Mouse (Mus musculus): ENCODE measurements around the gene Pacs2.

Pacs2 gene

DNA sequence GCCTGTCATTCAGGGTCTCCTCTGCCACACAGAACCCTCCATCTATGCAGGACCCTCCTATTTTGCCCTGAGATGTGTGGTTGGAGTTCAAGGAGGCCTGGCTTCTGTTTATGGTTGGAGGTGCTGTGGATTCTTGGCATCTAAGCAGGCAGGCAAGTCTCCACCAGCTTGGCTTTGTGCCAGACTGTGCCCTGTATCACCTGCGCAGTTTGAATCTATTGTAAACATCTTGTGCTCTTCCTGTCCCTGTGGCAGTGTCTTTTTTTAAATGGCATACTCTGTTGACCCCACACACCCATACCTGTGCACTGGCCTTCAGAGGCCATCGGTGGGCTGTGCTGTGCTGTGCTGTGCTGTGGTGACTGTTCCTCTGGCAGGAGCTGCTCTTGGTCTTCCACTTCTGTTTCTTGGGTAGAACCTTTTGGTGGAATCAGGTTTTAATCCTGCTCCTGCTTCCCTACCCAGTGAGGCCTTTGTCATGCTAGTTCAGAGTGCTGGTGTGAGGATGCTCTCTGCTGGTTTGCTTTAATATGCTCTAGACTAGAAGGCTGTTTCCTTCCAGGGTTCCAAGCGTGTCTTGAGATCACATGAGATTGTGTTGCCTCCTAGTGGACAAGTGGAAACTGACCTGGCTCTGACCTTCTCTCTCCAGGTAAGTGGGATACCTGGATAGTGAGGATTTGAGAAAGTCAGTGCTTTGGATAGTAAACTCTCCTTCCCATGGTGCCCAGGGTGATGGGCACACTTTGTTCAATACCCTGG, 30.8 kb downstream of the Pacs2 start:
- no peak for DNase-seq

DNA sequence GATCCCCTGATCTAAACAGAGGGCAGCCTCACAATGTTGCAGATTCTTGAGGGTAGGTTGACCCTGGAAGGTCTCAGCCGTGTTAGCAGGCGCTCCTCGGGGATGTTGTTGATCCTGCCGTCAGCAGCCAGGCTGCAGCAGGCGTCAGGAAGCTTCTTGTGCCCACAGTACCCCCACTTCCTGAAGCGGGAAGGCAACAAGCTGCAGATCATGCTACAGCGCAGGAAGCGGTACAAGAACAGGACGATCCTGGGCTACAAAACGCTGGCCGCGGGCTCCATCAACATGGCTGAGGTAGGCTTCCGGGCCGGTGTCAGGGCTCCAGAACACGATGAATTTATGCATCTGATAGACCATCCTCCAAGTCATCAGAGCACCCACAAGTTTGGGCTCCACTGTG, 32.6 kb downstream of the Pacs2 start:
- DNase-seq, result no peak

DNA sequence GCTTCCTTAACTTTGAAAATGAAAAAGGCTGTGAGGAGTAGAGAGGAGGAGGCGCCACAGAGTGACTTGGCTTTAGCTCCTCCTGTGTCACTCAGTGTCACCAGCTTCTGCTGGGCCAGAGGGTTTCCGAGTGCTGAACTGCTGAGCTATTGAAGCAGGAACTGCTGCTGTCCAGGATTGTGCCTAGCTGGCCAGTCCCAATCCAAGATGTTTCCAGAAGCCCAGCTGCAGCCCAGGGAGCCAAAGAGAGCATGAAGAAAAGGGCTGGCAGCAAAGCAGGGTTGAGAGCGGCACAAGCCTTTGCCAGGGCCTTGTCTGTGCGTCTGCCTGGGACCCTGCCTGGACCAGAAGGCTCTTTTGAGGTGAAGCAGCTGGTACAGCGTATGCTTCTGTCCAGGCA, 33.8 kb downstream of the Pacs2 start:
- no peak for DNase-seq

DNA sequence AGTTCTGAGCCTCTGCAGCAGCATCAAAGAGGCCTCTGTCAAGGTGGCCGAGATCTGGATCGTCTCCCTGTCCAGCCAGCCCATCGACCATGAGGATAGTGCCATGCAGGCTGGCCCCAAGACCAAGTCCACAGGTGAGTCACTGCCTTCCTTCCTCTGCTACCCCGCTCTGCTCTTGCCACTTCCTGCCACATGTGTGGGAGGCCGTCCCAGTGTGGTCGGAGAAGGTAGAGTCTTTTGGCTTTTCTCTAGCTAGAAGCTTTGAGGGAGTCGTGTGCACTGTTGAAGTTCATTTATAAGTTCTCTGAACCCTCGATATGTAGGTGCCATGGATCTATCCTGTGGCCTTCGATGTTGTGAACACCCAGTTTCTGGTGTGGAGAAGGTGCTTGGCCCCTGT, 35.5 kb downstream of the Pacs2 start:
- no peak for DNase-seq

DNA sequence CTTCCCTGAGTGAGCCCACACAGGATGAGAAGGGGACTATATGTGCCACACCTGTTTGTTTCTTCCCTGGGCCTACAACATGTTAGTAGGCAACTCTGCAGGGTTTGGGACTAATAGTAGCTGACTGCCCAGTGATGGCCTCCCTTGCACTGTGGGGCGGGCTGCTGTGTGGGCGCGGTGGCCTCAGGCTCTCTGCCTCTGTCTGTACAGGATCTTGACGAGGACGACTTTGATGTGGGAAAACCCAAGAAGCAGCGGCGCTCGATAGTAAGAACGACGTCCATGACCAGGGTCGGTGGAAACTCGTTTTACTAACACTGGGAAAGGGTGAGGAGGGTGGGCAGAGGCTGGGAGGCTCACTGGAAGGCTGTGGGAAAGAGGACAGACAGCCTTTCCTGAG, 36.4 kb downstream of the Pacs2 start:
- no peak for DNase-seq

DNA sequence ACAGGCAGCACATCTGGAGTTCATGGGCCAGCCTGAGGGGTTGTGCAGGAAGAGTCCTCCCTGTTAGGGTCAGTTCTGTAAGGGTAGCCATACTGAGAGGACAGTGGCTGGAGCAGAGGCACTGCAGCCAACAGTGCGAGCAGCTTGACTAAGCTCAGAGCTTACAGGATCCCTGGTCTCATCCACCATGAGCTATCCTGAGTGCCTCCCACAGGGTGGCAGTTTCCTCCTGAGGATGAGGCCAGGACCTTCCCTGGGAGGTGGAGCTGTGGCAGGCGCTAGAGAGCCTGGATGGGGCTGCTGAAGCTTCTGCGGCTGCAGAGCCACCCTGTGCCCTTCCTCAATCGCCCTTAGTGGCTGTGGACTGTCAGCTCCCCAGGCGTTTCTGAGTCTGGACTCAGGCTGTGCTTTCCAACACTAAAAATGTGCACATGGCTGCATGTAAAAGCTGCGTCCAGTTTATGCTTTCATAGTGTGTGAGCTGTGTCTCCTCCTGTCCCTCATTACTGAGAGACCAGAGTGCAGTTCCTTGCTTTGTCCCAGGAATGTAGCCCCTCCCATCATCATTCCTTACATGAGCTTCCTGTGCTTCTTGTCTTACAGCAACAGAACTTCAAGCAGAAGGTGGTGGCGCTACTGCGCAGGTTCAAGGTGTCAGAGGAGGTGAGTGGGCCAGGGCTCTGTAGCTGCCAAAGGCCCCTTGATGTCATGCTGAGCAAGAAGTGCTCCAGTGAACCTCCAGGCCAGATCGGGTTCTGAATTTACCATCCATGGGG, 37.5 kb downstream of the Pacs2 start:
- no peak for DNase-seq

DNA sequence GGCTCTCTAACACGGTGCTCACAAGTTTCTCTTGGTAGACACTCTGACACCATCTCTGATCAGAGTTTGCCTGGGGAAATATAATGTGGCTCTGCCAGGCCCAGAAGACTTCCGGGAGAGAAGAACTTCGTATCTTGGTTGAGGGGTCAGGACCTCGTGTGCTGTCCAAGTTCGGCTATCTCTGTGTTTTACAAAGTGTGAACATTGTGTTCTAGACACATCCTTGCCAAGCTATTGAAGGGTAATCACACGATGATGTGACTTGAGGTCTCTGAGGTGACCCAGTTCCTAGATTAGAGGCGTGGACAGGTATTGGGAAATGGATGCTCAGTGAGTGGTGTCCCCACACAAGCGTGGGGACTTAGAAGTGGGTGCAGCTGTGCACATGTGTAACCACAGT, 41.8 kb downstream of the Pacs2 start:
- DNase-seq, result no peak

DNA sequence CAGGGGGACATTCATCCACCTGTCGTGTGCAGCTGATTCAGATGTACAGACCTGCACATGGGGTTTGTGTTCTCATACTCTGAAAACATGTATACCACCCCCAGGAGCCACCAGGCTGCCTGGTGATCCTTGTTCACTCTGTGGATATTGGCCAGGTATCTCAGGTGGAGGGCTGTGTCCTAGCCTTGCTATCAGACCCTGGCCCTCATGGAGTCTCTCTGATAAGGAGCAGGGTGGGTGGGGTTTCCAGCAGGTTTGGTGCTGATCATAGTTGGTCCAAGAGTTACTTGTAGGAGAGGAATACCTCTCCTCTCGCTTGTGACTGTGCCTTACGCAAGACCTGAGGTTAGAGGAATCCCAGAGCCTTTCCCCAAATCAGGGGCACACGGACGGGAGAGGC, 45.9 kb downstream of the Pacs2 start:
- DNase-seq, result peak; percentile 76

DNA sequence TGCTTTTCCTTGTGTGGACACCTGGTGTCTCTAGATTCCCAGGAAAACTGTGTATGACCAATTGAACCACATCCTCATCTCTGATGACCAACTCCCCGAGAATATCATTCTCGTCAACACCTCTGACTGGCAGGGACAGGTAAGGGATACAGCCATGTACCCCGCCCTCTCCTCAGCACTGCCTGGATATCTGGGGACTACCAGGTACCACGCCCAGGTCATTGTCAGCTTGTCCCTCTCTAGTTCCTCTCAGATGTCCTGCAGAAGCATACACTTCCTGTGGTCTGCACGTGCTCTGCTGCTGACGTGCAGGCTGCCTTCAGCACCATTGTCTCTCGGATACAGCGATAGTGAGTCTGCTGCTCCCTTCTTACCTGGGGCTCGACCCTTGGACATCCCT, 47.3 kb downstream of the Pacs2 start:
- DNase-seq, result no peak

DNA sequence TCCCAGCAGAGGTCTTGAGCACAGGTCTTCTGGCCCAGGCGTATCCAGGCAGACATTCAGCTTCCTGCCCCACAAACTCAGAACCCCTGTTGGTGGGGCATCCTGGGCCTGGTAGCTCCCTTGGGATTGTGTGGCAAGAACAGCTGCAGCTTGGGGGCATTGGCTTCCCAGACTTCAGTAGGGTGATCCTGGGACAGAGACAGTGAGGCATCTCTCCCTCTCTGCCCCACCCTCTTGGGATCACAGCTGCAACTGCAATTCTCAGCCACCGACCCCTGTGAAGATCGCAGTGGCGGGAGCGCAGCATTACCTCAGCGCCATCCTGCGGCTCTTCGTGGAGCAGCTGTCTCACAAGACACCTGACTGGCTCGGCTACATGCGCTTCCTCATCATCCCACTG, 47.9 kb downstream of the Pacs2 start:
- DNase-seq, result no peak

DNA sequence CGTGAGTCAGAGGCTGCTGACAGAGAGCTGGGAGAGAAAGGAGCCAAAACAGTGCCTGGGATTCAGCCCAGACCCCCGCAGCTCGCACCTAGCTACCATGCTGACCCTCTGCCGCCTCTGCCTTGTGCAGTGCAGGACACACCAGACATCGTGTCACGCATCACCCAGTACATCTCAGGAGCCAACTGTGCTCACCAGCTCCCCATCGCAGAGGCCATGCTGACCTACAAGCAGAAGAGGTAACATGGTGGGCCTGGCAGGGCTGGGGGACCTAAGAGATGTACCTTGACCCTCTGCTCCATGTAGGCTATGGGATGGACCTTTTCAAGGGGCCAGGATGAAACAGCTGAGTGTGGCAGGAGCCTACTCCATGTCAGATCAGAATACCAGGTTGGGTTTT, 49.4 kb downstream of the Pacs2 start:
- no peak for DNase-seq

DNA sequence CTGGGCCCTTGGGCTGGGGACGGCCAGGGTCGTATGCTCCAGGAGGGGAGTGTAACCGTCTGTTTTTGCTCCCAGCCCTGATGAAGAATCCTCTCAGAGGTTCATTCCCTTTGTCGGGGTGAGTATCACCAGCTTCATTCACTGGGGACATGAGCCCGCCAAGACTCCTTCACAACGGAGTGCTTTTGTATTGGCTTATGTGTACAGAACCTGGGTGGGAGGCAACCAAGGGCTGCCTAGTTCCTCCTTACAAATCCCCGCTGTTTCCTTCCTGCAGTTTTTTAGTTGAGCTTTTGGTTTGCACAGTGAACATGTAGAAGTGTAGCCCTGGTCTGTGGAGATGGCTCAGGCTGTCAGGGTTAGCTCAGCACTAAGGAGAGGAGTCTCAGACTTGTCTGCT, 53.7 kb downstream of the Pacs2 start:
- DNase-seq, result no peak

DNA sequence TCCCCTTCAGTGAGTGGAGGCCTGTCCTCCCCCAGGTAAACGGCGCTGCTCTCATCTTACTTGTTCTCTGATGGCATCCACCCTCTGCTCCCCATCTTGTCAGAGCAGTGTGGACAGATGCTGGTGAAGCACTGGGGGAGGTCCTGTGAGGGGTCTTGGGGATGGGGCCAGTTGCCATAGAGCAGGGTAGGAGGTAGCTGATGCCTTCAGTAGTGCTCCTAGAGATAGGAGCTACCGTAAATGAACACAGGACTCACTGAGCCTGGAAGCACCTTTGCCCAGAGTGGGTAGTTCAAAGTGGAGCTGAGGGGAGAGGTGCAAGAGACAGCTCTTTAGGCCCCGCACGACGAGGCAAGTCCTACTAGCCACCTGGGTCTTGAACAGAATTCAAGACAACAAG, 55.1 kb downstream of the Pacs2 start:
- no peak for DNase-seq

DNA sequence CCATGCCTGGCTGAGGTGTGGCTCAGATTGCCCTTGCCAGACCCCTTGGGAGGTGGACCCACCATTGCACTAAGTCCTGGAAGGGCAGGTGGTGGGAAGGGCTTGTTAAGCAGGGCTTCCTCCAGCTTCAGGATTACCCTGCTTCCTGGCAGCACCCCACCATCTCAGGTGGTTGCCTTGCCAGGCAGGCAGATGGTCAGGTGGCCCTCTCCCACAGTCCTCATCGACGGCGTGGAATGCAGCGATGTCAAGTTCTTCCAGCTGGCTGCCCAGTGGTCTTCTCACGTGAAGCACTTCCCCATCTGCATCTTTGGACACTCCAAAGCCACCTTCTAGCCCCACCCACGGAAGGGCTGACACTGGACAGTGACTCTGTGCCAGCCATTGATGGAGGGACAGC, 57.0 kb downstream of the Pacs2 start:
- DNase-seq, result no peak

DNA sequence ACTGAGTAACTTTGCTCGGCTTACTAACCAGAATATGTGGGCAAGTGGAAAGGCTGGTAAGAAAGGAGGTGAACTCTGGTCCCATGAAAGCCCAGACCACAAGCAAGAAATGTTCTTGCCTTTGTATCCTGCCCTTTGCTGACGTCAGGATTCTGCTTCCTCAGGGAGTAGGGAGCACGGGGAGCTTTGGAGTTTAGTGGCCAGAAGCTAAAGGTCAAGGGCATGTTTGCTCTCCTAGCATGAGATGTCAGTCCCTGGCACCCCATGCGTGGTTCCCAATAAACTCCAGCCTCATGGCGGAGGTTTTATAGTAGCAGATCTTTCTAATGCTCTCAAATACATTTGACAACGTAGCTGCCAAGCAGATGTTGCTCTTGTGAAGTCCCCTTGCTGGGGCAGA, 57.5 kb downstream of the Pacs2 start:
- no peak for DNase-seq

DNA sequence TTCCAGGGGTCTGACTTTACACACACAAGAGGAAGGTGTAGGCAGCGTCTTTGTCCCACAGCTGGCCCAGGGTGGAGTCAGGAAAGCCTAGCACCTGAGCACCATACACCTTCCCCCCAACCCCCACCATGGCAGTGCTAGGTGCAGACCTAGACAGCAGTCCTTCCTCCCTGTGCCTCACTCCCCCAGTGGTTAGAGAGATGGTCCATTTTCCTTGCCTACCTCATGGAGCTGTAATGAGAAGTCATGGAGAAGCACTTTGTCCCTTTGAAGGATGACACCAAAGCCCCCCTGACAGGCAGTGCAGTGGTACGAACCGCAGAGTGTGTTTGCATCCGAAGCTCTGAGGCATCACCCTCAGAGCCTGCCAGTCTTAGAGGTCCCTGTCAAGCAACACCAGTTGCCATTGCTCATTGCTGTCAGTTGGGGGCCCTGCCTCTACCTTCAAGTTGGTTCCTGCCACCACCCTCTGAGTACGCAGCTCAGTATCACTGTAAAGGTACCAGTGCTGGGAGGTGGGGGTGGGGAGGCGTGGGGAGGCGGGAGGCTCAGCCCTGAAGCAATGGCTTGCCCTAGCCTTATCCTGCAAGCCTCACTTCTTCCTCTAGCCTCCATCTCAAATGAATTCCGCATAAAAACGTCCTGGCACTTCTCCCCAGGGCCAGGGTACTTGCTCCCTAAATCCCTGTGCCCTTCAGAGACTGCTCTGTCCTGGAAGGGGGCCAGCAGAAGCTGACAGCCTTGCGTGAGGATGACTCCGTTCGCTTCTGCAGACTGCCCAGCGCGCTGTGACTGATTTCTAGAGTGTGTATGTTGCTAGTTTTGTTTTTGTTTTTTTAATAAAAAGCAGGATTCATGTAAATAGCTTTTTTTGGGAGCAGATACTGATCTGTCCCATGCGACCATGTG, 59.4 kb downstream of the Pacs2 start:
- peak; percentile 32 for DNase-seq

DNA sequence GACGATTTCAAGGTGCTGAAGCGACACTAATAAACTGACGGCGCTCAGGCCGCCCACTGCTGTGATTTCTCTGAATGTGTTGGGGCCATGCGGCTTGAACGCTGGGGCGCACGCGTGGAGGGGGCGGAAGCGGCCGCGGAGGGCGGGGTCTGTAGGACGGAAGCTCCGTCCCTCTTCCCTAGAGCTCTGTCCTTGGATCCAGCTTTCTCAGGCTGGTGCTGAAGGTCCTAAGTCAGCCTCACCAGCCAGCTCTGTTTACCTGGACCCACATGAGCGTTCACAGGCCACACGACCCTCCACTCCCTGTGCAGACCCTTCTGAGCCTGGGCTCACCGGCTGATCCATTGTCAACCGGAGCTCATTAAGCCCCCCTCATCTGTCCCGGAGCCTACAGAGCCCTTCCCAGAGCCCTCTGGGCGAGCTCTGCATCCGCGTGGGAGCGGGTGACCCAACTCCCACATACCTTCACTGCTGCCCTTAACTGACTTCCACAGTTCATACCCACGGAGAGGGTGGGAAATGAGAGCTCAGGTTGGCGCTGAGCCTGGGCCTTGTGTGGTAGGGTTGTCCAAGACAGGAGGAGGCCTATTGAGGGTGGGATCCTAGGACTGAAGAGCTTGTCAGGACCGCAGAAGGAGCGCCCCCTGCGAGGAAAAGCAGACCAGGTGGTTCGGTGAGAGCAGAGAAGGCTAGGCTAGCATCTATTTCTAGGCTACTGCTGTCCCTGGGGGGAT, 60.2 kb downstream of the Pacs2 start, which contains the start of gene Tex22:
Gene Tex22, plus strand, starts transcription at position 174 of the 734 bp plus-strand sequence.
- DNase-seq, result peak; percentile 83

DNA sequence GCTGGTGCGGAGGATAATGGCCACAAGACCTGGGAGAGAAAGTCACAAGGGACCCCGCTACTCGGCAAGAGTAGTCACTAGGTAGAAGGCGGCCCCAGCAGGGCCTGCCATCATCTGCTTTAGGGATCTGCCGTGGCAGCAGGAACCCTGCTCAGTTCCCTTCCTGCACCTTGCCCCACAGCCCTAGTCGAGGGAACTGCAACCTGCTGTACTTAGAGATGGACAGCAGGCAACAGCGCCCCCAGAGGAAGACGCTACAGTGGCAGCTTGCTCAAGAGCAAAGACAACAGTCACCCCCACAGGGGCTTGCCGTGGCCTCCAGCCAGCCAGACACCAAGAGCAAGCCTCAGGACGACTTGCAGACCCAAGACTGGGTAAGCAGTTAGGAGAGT, 60.8 kb downstream of the Pacs2 start:
- peak; percentile 89 for DNase-seq

DNA sequence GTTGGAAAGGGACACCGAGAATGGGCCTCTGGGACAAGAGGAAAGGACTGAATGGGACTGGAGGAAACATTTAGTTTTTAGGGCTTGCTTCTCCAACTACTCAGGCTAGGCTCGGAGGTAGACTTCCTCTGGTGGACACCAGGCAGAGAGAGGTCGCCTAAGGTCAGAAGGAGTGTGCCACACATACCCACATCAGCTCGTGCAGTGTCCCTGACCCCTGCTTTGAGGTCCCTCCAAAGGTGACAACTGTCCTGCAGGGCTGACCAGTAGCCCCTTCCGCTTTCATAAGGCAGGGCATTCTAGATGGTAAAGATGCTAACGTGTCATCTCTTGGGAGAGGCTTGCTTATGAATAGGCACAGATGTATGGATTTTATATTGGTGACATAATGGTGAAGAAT, 61.2 kb downstream of the Pacs2 start:
- no peak for DNase-seq

DNA sequence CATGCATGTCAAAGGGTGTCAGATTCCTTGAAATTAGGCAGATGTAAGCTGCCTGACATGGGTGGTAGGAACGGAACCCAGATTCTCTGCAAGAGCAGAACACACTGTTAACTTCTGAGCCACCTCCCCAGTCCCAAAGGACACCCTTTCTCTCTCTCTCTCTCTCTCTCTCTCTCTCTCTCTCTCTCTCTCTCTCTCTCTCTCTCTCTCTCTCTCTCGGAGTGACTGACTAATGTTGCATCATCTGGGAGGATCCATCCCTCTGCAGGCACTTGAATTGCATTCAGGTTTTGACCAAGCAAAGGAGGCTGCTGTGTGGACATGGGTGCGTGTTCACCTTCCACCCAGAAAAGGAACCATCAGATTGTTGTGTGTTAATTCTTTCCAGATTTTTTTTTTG, 73.0 kb downstream of the Pacs2 start:
- DNase-seq, result no peak

DNA sequence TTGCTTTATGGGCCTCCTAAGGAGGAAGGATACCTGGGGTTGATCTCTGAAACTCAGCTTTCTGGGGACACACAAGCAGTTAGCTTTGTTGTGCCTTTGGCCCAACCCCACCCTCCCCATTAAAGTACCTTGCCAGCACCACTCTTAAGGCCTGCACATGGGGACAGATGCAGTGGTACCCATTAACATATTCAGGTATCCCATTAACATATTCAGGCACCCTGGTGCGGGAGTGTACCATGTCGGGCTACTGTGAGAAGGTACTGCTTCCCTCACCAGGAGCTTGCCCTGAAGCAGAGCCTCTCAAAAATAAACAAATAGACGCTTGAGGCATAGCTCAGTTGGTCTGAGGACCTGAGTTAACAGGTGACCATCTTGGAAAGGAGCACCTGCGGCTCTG, 73.7 kb downstream of the Pacs2 start:
- DNase-seq, result no peak

DNA sequence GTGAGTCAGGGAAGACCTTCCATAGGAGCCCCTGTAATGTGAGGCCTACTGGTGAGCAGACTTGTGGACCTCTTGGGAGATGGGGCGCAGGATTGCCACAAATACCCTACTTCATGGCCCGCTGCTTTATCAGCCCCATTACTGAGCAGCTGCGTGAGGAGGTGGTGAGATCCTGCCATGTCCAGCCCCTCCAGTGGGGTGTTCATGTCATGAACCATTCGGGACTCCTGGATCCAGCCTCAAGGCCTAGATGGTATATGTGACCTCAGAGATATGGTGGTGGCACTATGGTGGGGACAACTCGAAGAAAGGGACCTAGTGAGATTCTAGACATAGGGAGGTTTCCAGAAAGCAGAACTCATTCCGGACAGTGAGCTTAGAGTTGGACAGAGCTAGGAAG, 74.8 kb downstream of the Pacs2 start:
- no peak for DNase-seq

DNA sequence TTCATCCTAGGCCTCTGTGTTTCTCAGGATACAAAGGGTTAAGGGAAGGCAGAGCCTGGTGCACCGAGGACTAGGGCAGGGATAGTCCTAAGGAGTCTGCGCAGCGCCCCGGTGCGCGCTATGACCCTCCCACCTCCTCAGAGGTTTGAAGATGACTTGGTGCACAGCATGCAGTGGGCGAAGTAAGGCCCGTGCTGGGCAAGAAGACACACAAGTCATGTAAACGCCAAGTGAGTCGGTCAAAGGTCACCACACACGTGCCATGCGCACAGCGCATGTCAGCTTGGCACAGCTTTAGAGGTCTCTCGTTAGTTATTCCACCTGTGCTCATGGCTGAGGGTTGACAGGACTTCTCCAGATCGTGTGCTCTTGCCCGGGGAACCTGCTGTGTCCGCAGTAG, 75.7 kb downstream of the Pacs2 start:
- DNase-seq, result no peak

Data from liver (tissue).